Mouse (Mus musculus): Measurements from ENCODE around the gene Mmrn2.

The Mmrn2 gene

GRCm38 (mm10) chr14:34375415-34375904 lies at the start of gene Mmrn2:
Mmrn2 (plus strand) TSS chr14:34375465.
- DNase-seq (ENCODE audit: low spot score in 2 of 2), result no peak

GRCm38 (mm10) chr14:34326606-34327005 lies 48.7 kb upstream of the Mmrn2 start:
- DNase-seq (ENCODE audit: low spot score in 2 of 2), result no peak

GRCm38 (mm10) chr14:34327618-34328017 lies 47.6 kb upstream of the Mmrn2 start:
- no peak for DNase-seq (ENCODE audit: low spot score in 2 of 2)

DNA sequence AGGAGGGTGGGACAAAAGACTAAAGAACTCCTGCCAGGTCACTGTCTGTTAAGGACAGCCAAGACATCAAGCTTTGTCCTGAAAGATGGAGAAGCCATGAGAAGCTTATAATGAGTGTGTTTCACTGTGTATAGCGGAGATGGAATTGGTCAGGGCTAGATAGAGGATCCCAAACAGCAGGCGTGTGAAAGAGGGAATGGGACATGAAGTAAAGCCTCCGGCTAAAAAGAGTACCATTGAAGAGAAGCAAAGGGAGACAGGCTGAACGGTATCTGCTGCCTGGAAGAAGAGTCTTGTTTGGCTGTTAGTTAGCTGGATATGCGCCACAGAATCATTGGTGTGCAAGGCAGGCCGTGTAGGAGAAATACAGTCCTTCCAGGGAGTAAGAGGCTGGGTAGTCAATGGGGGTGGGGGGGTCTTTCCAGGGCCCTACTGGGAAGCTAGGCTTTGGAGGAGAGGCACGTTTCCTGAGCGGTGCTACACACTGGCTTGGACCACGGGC lies 44.6 kb upstream of the Mmrn2 start:
- DNase-seq (ENCODE audit: low spot score in 2 of 2), result no peak

DNA sequence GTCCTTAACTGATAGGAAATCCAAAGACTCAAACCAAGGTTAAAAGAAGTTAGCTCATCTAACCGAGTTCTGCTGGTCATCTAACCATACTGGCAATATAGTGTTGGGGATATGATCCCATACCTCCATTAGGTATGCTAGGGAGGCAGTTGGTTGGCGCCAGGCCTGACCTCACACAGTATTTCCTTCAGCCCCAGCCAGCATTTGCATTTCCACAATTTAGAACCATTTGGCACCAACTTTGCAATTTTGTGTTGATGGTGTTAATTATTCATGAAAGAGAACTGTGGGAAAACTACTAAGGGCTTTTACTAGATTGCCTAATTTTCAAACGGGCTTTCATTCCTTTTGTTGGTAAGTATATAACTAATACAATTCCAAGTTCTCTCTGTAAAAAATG lies 43.4 kb upstream of the Mmrn2 start:
- no peak for DNase-seq (ENCODE audit: low spot score in 2 of 2)

- no peak for DNase-seq (ENCODE audit: low spot score in 2 of 2)
Measured at GRCm38 (mm10) chr14:34332476-34332875, 42.8 kb upstream of the Mmrn2 start.

GRCm38 (mm10) chr14:34339446-34339845 lies 35.8 kb upstream of the Mmrn2 start:
- DNase-seq (ENCODE audit: low spot score in 2 of 2), result no peak

DNA sequence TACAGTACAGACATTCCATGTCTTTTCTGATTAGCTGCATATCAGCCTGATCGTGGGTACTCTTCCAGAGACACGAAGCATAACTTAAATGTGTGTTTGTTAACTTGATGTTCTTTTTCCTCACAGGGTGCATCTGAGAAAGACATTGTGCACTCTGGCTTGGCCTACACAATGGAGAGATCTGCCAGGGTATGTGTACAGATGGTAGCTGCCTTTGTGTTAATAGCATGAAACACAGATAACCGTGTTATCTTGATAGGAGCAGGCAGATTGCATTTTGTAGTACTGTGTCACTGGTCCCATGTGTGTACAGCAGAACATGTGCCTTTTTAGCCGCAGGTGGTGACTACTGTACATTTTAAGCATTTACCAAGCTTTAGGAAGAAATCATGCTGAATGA lies 33.3 kb upstream of the Mmrn2 start:
- DNase-seq (ENCODE audit: low spot score in 2 of 2), result no peak

DNA sequence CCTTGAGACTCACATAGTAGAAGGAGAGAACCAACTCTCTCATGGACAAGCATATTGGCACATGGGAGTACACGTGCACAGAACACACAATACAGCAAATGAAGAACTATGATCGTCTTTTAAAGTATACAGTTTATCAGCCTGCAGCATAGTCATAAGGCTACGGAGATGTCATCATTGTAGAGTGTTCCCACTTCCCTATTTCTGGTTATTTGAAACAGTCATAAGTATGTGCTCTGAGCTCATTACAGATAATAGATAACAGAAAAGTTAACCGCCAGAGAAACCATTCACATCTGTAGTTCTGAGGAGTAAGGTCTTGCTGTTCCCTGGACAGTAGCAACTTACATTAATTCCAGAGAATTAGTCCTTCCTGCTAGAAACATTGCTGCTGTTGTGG lies 32.2 kb upstream of the Mmrn2 start:
- no peak for DNase-seq (ENCODE audit: low spot score in 2 of 2)

DNA sequence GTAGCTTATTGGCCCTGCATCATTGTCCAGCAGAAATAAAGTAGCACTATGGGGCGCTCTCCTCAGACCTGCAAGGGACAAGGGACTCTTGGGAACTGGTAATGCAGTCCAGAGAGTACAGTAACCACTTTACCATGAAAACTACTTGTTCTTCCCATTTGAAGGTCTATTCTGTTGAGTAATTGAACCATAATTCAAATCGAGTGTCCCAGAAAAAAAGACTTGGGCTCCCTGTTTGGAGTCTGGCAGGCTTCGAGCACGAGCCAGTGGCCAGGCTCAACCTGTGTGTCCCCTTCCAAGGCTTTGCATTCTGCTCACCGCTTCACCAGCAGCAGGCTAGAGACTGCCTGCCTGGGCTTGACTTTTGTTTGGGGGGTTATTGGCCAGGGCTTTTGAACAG lies 30.9 kb upstream of the Mmrn2 start:
- DNase-seq (ENCODE audit: low spot score in 2 of 2), result no peak

DNA sequence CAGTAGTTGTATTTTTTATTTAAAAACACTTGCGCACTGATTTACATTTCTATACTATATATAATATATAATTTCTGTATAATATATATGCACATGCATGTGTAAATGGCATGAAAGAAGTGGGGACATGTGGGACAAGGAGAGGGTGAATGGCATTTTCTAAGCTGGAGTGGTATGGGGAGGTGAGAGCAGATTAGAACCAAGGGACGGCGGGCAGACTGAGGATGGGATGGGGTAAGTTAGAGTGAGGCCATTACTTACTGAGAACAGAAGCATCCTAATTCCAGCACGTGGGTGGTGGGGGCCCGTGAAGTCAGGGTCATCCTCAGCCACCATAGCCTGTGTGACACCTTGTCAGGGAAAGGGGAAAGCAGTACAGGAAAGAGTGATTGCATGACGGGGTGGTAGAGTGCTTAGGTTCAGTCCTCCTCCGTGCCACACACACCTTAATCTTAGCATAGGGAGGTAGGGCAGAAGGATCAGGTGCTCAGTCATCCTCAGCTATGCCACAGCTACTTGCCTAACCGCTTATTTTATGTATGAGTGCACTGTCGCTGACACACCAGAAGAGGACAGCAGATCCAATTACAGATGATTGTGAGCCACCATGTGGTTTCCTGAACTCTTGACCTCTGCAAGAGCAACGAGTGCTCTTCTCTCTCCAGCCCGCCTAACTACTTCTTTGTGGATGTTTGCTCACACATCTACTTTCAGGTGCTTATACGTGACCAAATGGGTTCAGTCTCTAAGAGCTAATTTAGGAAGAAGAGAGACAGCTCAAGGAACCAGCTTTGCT lies 29.3 kb upstream of the Mmrn2 start:
- DNase-seq (ENCODE audit: low spot score in 2 of 2), result no peak

GRCm38 (mm10) chr14:34347084-34347483 lies 28.2 kb upstream of the Mmrn2 start:
- DNase-seq (ENCODE audit: low spot score in 2 of 2), result no peak

DNA sequence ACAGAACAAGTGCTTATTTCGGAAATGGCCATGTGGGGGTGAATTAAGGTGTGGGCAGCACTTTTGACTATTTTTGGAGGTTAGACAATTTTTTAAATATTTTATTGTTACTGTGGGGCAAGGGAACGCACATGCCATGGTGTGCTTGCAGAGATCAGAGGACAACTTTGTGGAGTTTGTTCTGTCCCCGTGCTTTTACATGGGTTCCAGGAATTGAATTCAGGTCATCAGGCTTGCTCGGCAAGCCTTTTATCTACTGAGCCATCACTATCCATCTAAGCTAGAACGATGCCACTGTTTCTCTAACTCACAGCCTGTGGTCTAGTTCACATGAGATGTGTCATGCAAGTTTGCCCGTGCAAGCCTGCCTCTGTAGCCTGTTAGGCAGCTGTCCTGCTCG lies 27.0 kb upstream of the Mmrn2 start:
- DNase-seq (ENCODE audit: low spot score in 2 of 2), result no peak

GRCm38 (mm10) chr14:34349007-34349406 lies 26.3 kb upstream of the Mmrn2 start:
- peak; percentile 46 to 60 for DNase-seq (ENCODE audit: low spot score in 2 of 2)

GRCm38 (mm10) chr14:34351660-34352059 lies 23.6 kb upstream of the Mmrn2 start:
- no peak for DNase-seq (ENCODE audit: low spot score in 2 of 2)

DNA sequence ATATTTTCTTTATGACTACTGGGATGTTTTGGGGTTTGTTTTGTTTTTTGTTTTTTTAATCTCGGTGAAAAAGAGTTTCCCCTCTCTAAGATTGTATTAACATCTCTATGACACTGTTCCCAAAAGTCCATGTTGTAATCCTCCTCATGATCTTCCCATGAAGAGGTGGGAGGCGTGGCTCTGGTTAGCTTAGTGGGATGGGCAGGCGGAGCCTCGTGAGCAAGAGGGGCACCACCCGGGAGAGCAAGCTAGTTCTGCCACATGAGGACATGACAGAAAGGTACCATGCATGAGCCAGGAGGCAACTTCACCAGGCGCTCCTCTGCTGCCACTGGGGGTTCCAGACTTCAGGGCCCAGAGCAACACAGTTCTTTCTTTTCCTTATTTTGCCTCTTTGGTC lies 22.7 kb upstream of the Mmrn2 start:
- no peak for DNase-seq (ENCODE audit: low spot score in 2 of 2)

DNA sequence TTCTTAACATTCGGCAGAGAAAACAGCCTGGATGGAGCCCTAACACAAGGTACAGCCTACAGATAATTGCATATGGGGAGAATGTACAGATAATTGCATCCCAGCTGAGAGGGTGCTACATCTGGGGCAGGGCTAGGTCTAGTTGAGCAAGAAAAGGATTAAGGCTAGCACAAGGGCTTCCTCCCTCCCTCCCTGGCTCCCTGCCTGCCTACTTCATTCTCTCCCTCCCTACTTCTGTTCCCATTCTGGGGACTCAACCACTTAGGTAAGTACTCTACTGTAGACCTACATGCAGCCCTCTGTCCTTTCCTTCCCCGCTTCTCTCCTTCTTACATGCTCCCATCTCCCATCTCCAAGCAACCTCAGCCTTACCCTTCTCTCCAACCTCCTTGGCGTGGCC lies 21.9 kb upstream of the Mmrn2 start:
- no peak for DNase-seq (ENCODE audit: low spot score in 2 of 2)

GRCm38 (mm10) chr14:34354456-34354855 lies 20.8 kb upstream of the Mmrn2 start:
- no peak for DNase-seq (ENCODE audit: low spot score in 2 of 2)

DNA sequence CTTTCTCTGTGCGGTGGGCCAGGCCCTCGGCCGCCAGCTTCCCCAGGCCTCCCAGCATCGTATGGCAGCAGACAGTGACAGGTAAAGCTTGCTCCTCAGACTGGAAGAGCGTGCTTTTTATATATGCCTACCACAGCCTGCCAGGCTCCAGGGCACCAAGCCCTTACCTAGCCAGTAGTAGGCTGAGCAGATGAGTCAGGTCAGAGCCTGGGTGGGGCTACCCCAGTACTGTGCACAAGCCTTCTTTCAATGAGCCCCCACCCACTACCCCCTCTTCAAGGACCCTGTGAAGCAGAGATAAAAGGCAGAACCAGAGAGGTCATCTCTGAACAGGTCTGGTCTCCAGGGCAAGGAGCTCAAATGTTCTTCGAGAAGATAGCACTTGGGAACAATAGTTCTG lies 20.0 kb upstream of the Mmrn2 start, which contains the start of gene Fam25c:
Fam25c (minus strand) TSS at position 133 of the 400 bp plus-strand sequence.
- no peak for DNase-seq (ENCODE audit: low spot score in 2 of 2)

GRCm38 (mm10) chr14:34357671-34358455 lies 17.4 kb upstream of the Mmrn2 start:
- peak; percentile 35 to 45 for DNase-seq (ENCODE audit: low spot score in 2 of 2)

DNA sequence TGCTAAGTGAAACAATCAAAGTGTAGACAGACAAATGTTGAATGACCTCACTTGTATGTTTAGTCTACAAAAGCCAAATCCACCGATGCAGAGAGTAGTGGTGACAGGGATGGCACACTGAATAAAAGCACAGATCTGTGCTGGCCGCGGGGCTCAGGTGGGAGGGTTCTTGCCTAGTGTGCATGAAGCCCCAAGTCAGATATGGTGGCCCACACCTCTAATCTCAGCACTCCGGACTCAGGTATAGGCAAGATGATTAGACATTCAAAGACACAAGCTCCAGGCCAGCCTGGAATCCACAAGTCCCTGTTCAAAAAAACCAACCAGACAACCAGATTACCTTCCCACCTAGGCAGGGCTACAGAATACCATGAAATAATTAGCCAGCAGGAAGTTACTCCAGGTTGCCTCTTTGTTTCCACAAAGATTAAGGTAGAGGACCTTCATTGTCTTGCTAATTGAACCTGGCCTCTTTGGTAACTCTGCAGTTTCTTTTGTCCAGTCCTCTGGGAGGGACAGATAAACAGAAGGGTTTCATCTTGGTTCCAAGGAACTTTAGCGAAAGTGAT lies 15.5 kb upstream of the Mmrn2 start:
- no peak for DNase-seq (ENCODE audit: low spot score in 2 of 2)

DNA sequence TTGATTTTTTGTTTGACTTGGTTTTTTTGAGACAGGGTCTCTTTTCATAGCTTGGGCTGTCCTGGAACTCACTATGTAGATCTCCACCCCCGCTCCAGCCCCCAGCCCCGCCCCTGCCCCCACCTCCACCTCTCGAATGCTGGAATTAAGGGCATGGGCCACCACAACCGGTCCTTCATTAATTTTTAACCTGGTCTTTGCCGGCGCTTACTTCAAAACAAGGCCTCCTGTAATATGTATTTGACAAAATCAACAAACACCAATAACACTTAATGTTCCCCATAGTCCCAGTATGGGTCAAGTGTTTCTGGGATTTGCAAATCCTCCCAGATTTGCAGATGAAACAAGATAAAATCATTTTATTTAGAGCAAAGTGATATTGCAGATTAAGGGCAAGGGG lies 15.0 kb upstream of the Mmrn2 start:
- no peak for DNase-seq (ENCODE audit: low spot score in 2 of 2)
